Mouse (Mus musculus) kidney, embryonic 16.5 days (tissue): ENCODE data around the gene Prrg2. TPM values are rescaled to one million over a fixed set of nuclear protein-coding genes. Genes with fewer than 3 reads are reported as not detected.

Source experiments
- ATAC-seq: fragments of 200-750 bp; cut with Nextera tagmentation; 2 replicates; pipeline ENCODE4 v1.8.0; 2017; ENCODE audit warnings: moderate TSS enrichment; ENCODE audit not compliant: low FRiP score, low TSS enrichment
- H3K27ac ChIP-seq: fragments of 300-500 bp; sonication (generic); 2 replicates; pipeline ENCODE4 v1.5.1; 2014; ENCODE audit warnings: low read length
- H3K27me3 ChIP-seq: fragments of 300-500 bp; sonication (generic); 2 replicates; pipeline ENCODE4 v1.6.1; 2014; ENCODE audit warnings: low read length, control low read depth, mixed read lengths; ENCODE audit not compliant: insufficient read depth
- H3K36me3 ChIP-seq: fragments of 300-500 bp; sonication (generic); 2 replicates; pipeline ENCODE4 v1.6.1; 2014; ENCODE audit warnings: low read length, control low read depth, mixed read lengths; ENCODE audit not compliant: insufficient read depth
- H3K4me1 ChIP-seq: fragments of 300-500 bp; sonication (generic); 2 replicates; pipeline ENCODE4 v1.6.1; 2014; ENCODE audit warnings: low read length, control low read depth, mixed read lengths; ENCODE audit not compliant: insufficient read depth
- H3K4me2 ChIP-seq: fragments of 300-500 bp; sonication (generic); replicated peaks from 2 replicates; pipeline ENCODE4 v1.6.1; 2014; ENCODE audit warnings: low read depth, low read length
- H3K4me3 ChIP-seq: fragments of 300-500 bp; sonication (generic); 2 replicates; pipeline ENCODE4 v1.5.1; 2014; ENCODE audit warnings: mild to moderate bottlenecking, low read length
- H3K9ac ChIP-seq: fragments of 300-500 bp; sonication (generic); replicated peaks from 2 replicates; pipeline ENCODE4 v1.6.1; 2014; ENCODE audit warnings: low read length
- H3K9me3 ChIP-seq: fragments of 300-500 bp; sonication (generic); 2 replicates; pipeline ENCODE4 v1.6.1; 2016; ENCODE audit warnings: low read length, control low read depth
- WGBS: fragments of 180-500 bp; shearing (Covaris S2); extraction: QIAGEN DNeasy Blood & Tissue Kit; methylation state at CpG from one replicate; pipeline ENCODE4 v1.1.7; 2014; 5-methylcytosine and 5-hydroxymethylcytosine counted together
- polyA plus RNA-seq: library from polyadenylated mRNA; unstranded; fragments of >200 nt; fragmentation: Nextera tagmentation; extraction: Ambion mirVana; gene quantifications from 2 replicates; pipeline ENCODE4 v1.2.1, GENCODE M21; 2015

The Prrg2 gene
- polyA plus RNA-seq, 1 experiment from 2014 or later: 42.4 TPM

GRCm38 (mm10) chr7:45052181-45052861 is 10.2 kb downstream of the Prrg2 start:
- 0% methylated on average over 38 of the region's 38 CpGs for WGBS
- H3K9me3 ChIP-seq: no peaks in the 10 kb centered on the region
- H3K4me1 ChIP-seq: peaks cover 17% of the 10 kb centered on the region
- peak overlapping the region; percentile 95 for H3K9ac ChIP-seq
- H3K27ac ChIP-seq: peak overlapping the region; percentile 100
- peaks cover 33% of the 10 kb centered on the region for H3K36me3 ChIP-seq
- H3K4me3 ChIP-seq: peak overlapping the region; percentile 86
- no peak for ATAC-seq
- peak overlapping the region; percentile 98 for H3K4me2 ChIP-seq
- H3K27me3 ChIP-seq: no peaks in the 10 kb centered on the region

GRCm38 (mm10) chr7:45051601-45051974 is 10.9 kb downstream of the Prrg2 start:
- Histone ChIP-seq H3K9ac (peak overlapping the region; percentile 95), H3K9me3 (no peaks in the 10 kb centered on the region), H3K27me3 (no peaks in the 10 kb centered on the region), H3K27ac (peak overlapping the region; percentile 100), H3K36me3 (peaks cover 41% of the 10 kb centered on the region), H3K4me2 (peak overlapping the region; percentile 98), H3K4me3 (peak overlapping the region; percentile 86), H3K4me1 (peaks cover 17% of the 10 kb centered on the region)
- ATAC-seq: no peak
- 1% methylated on average over 13 of the region's 13 CpGs for WGBS

GRCm38 (mm10) chr7:45050945-45051600 is 11.4 kb downstream of the Prrg2 start:
- WGBS: 3% methylated on average over 16 of the region's 16 CpGs
- peak overlapping the region; percentile 95 for H3K9ac ChIP-seq
- ATAC-seq: peak; percentile 10; the same call in 1 of the 2 replicates
- peak overlapping the region; percentile 98 for H3K4me2 ChIP-seq
- H3K9me3 ChIP-seq: no peaks in the 10 kb centered on the region
- peaks cover 17% of the 10 kb centered on the region for H3K4me1 ChIP-seq
- peak overlapping the region; percentile 86 for H3K4me3 ChIP-seq
- peaks cover 46% of the 10 kb centered on the region for H3K36me3 ChIP-seq
- H3K27me3 ChIP-seq: no peaks in the 10 kb centered on the region
- peak overlapping the region; percentile 100 for H3K27ac ChIP-seq

GRCm38 (mm10) chr7:45048923-45049657 is 13.4 kb downstream of the Prrg2 start:
- no peak for ATAC-seq
- H3K9ac ChIP-seq: 0 out of 2 replicates have a peak overlapping the region, but pooled peaks have one; percentile 0
- no peaks in the 10 kb centered on the region for H3K9me3 ChIP-seq
- H3K4me3 ChIP-seq: no peak overlapping the region
- H3K36me3 ChIP-seq: peaks cover 65% of the 10 kb centered on the region
- peaks cover 17% of the 10 kb centered on the region for H3K4me1 ChIP-seq
- H3K27me3 ChIP-seq: no peaks in the 10 kb centered on the region
- no peak overlapping the region for H3K4me2 ChIP-seq
- H3K27ac ChIP-seq: no peak overlapping the region
- WGBS: 86% methylated on average over 23 of the region's 23 CpGs

GRCm38 (mm10) chr7:45048001-45048890 is 14.2 kb downstream of the Prrg2 start:
- Histone ChIP-seq H3K27ac (no peak overlapping the region), H3K9ac (no peak overlapping the region), H3K36me3 (peaks cover 72% of the 10 kb centered on the region), H3K27me3 (no peaks in the 10 kb centered on the region), H3K4me3 (no peak overlapping the region), H3K4me1 (peaks cover 17% of the 10 kb centered on the region), H3K9me3 (no peaks in the 10 kb centered on the region), H3K4me2 (no peak overlapping the region)
- 89% methylated on average over 38 of the region's 38 CpGs for WGBS
- ATAC-seq: no peak

- ATAC-seq: no peak
- 94% methylated on average over 14 of the region's 14 CpGs for WGBS
These were observed 15.0 kb downstream of the Prrg2 start for GRCm38 (mm10) chr7:45047491-45047890.

GRCm38 (mm10) chr7:45046853-45047350 is 15.6 kb downstream of the Prrg2 start:
- H3K4me2 ChIP-seq: no peak overlapping the region
- WGBS: 96% methylated on average over 26 of the region's 26 CpGs

More at GRCm38 (mm10) chr7:45047491-45047890, 15.0 kb downstream of the Prrg2 start:
- Histone ChIP-seq H3K27me3 (no peaks in the 10 kb centered on the region), H3K36me3 (peaks cover 80% of the 10 kb centered on the region), H3K4me3 (no peak overlapping the region), H3K9ac (no peak overlapping the region), H3K27ac (no peak overlapping the region), H3K4me2 (no peak overlapping the region), H3K4me1 (peaks cover 17% of the 10 kb centered on the region), H3K9me3 (no peaks in the 10 kb centered on the region)

GRCm38 (mm10) chr7:45045741-45046140 is 16.7 kb downstream of the Prrg2 start:
- WGBS: 91% methylated on average over 22 of the region's 22 CpGs
- H3K4me1 ChIP-seq: peaks cover 5% of the 10 kb centered on the region

More at GRCm38 (mm10) chr7:45046853-45047350, 15.6 kb downstream of the Prrg2 start:
- no peak overlapping the region for H3K4me3 ChIP-seq
- no peak for ATAC-seq
- no peaks in the 10 kb centered on the region for H3K9me3 ChIP-seq
- H3K36me3 ChIP-seq: peaks cover 86% of the 10 kb centered on the region
- no peaks in the 10 kb centered on the region for H3K27me3 ChIP-seq
- peaks cover 15% of the 10 kb centered on the region for H3K4me1 ChIP-seq
- no peak overlapping the region for H3K27ac ChIP-seq
- H3K9ac ChIP-seq: no peak overlapping the region

GRCm38 (mm10) chr7:45043307-45043706 is 19.2 kb downstream of the Prrg2 start:
- Histone ChIP-seq H3K27ac (no peak overlapping the region), H3K4me3 (no peak overlapping the region), H3K4me2 (no peak overlapping the region), H3K9me3 (no peaks in the 10 kb centered on the region), H3K36me3 (peaks cover 93% of the 10 kb centered on the region), H3K9ac (no peak overlapping the region), H3K4me1 (no peaks in the 10 kb centered on the region), H3K27me3 (no peaks in the 10 kb centered on the region)
- ATAC-seq: no peak
- WGBS: 94% methylated on average over 12 of the region's 14 CpGs

More at GRCm38 (mm10) chr7:45045741-45046140, 16.7 kb downstream of the Prrg2 start:
- Histone ChIP-seq H3K9ac (no peak overlapping the region), H3K27me3 (no peaks in the 10 kb centered on the region), H3K4me2 (no peak overlapping the region), H3K4me3 (no peak overlapping the region), H3K27ac (no peak overlapping the region), H3K36me3 (peaks cover 96% of the 10 kb centered on the region), H3K9me3 (no peaks in the 10 kb centered on the region)
- no peak for ATAC-seq
